Mouse (Mus musculus): Measurements from ENCODE around the gene Kif21b. TPM values are rescaled to one million over a fixed set of nuclear protein-coding genes. Genes with fewer than 3 reads are reported as not detected.
A peak's percentile ranks its signal among the peaks of the same experiment; 100 is the strongest.

The Kif21b gene
- total and polyA plus RNA-seq, 2 experiments from 2014 or later, result 26.8 to 144 TPM

- no peak overlapping the region for H3K9ac ChIP-seq (replicated peaks; ENCODE audit: low read length)
- H3K36me3 ChIP-seq (ENCODE audit: insufficient read depth, low read length), result peaks cover 93% of the 10 kb centered on the region
- TF ChIP-seq CTCF (IDR thresholded peaks at IDR 0.05; ENCODE audit: low read depth), result no peak
- no peak overlapping the region for H3K4me2 ChIP-seq (ENCODE audit: low read depth, low read length)
- H3K27ac ChIP-seq, result no peak overlapping the region
- DNase-seq (ENCODE audit: low spot score) (no peak), ATAC-seq (no peak)
- no peaks in the 10 kb centered on the region for H3K4me1 ChIP-seq (ENCODE audit: insufficient read depth, low read length)
- H3K9me3 ChIP-seq (ENCODE audit: low read length), result no peaks in the 10 kb centered on the region
- 73% methylated on average over 9 of the region's 9 CpGs for WGBS
- no peaks in the 10 kb centered on the region for H3K27me3 ChIP-seq (ENCODE audit: insufficient read depth, low read length)
- no peak overlapping the region for H3K4me3 ChIP-seq (ENCODE audit: low read length)
Observed at GRCm38 (mm10) chr1:136149702-136150101, 18.5 kb downstream of the Kif21b start.

- DNase-seq (ENCODE audit: low spot score) (no peak), ATAC-seq (no peak)
- H3K4me1 ChIP-seq (ENCODE audit: insufficient read depth, low read length), result no peaks in the 10 kb centered on the region
- H3K9me3 ChIP-seq (ENCODE audit: low read length), result no peaks in the 10 kb centered on the region
- H3K36me3 ChIP-seq (ENCODE audit: insufficient read depth, low read length), result peaks cover 84% of the 10 kb centered on the region
- 85% methylated on average over 8 of the region's 8 CpGs for WGBS
- no peak overlapping the region for H3K4me3 ChIP-seq (ENCODE audit: low read length)
- H3K4me2 ChIP-seq (ENCODE audit: low read depth, low read length), result no peak overlapping the region
- H3K27ac ChIP-seq, result no peak overlapping the region
- H3K9ac ChIP-seq (replicated peaks; ENCODE audit: low read length), result no peak overlapping the region
- H3K27me3 ChIP-seq (ENCODE audit: insufficient read depth, low read length), result no peaks in the 10 kb centered on the region
- no peak for TF ChIP-seq CTCF (IDR thresholded peaks at IDR 0.05; ENCODE audit: low read depth)
Observed at GRCm38 (mm10) chr1:136151371-136151770, 20.2 kb downstream of the Kif21b start.

- no peak overlapping the region for H3K27ac ChIP-seq
- WGBS, result 95% methylated on average over 4 of the region's 4 CpGs
- ATAC-seq, result no peak
- peak; percentile 40 for TF ChIP-seq CTCF (IDR thresholded peaks at IDR 0.05; ENCODE audit: low read depth)
- no peaks in the 10 kb centered on the region for H3K9me3 ChIP-seq (ENCODE audit: low read length)
- no peak overlapping the region for H3K4me2 ChIP-seq (ENCODE audit: low read depth, low read length)
- H3K36me3 ChIP-seq (ENCODE audit: insufficient read depth, low read length), result peaks cover 84% of the 10 kb centered on the region
- no peaks in the 10 kb centered on the region for H3K27me3 ChIP-seq (ENCODE audit: insufficient read depth, low read length)
- H3K4me1 ChIP-seq (ENCODE audit: insufficient read depth, low read length), result no peaks in the 10 kb centered on the region
- H3K9ac ChIP-seq (replicated peaks; ENCODE audit: low read length), result no peak overlapping the region
- no peak overlapping the region for H3K4me3 ChIP-seq (ENCODE audit: low read length)
- DNase-seq (ENCODE audit: low spot score), result no peak
Observed at GRCm38 (mm10) chr1:136156304-136156703, 25.1 kb downstream of the Kif21b start.

GRCm38 (mm10) chr1:136156951-136157350, 25.8 kb downstream of the Kif21b start:
- no peaks in the 10 kb centered on the region for H3K4me1 ChIP-seq (ENCODE audit: insufficient read depth, low read length)
- no peak overlapping the region for H3K4me3 ChIP-seq (ENCODE audit: low read length)
- H3K9ac ChIP-seq (replicated peaks; ENCODE audit: low read length), result no peak overlapping the region
- 90% methylated on average over 4 of the region's 4 CpGs for WGBS
- H3K27me3 ChIP-seq (ENCODE audit: insufficient read depth, low read length), result no peaks in the 10 kb centered on the region
- DNase-seq (ENCODE audit: low spot score), result no peak
- TF ChIP-seq CTCF (IDR thresholded peaks at IDR 0.05; ENCODE audit: low read depth), result no peak
- no peak overlapping the region for H3K4me2 ChIP-seq (ENCODE audit: low read depth, low read length)
- ATAC-seq, result no peak
- no peaks in the 10 kb centered on the region for H3K9me3 ChIP-seq (ENCODE audit: low read length)
- H3K36me3 ChIP-seq (ENCODE audit: insufficient read depth, low read length), result peaks cover 84% of the 10 kb centered on the region
- no peak overlapping the region for H3K27ac ChIP-seq

GRCm38 (mm10) chr1:136159830-136160229, 28.6 kb downstream of the Kif21b start:
- H3K9ac ChIP-seq (replicated peaks; ENCODE audit: low read length), result no peak overlapping the region
- H3K27me3 ChIP-seq (ENCODE audit: insufficient read depth, low read length), result no peaks in the 10 kb centered on the region
- DNase-seq (ENCODE audit: low spot score) (peak; percentile 50), ATAC-seq (peak; percentile 57)
- no peaks in the 10 kb centered on the region for H3K9me3 ChIP-seq (ENCODE audit: low read length)
- H3K27ac ChIP-seq, result no peak overlapping the region
- no peak overlapping the region for H3K4me3 ChIP-seq (ENCODE audit: low read length)
- 43% methylated on average over 12 of the region's 12 CpGs for WGBS
- peaks cover 84% of the 10 kb centered on the region for H3K36me3 ChIP-seq (ENCODE audit: insufficient read depth, low read length)
- H3K4me2 ChIP-seq (ENCODE audit: low read depth, low read length), result no peak overlapping the region
- TF ChIP-seq CTCF (IDR thresholded peaks at IDR 0.05; ENCODE audit: low read depth), result peak; percentile 57
- no peaks in the 10 kb centered on the region for H3K4me1 ChIP-seq (ENCODE audit: insufficient read depth, low read length)

- no peak overlapping the region for H3K4me3 ChIP-seq (ENCODE audit: low read length)
- no peak for TF ChIP-seq CTCF (IDR thresholded peaks at IDR 0.05; ENCODE audit: low read depth)
- H3K9me3 ChIP-seq (ENCODE audit: low read length), result no peaks in the 10 kb centered on the region
- DNase-seq (ENCODE audit: low spot score), result no peak
- ATAC-seq, result no peak
- no peak overlapping the region for H3K9ac ChIP-seq (replicated peaks; ENCODE audit: low read length)
- 89% methylated on average over 12 of the region's 12 CpGs for WGBS
- H3K4me1 ChIP-seq (ENCODE audit: insufficient read depth, low read length), result no peaks in the 10 kb centered on the region
- H3K4me2 ChIP-seq (ENCODE audit: low read depth, low read length), result no peak overlapping the region
- H3K27ac ChIP-seq, result no peak overlapping the region
- no peaks in the 10 kb centered on the region for H3K27me3 ChIP-seq (ENCODE audit: insufficient read depth, low read length)
- peaks cover 88% of the 10 kb centered on the region for H3K36me3 ChIP-seq (ENCODE audit: insufficient read depth, low read length)
Observed at GRCm38 (mm10) chr1:136160297-136160696, 29.1 kb downstream of the Kif21b start.

- TF ChIP-seq CTCF (IDR thresholded peaks at IDR 0.05; ENCODE audit: low read depth), result no peak
- no peaks in the 10 kb centered on the region for H3K4me1 ChIP-seq (ENCODE audit: insufficient read depth, low read length)
- H3K4me3 ChIP-seq (ENCODE audit: low read length), result no peak overlapping the region
- H3K27me3 ChIP-seq (ENCODE audit: insufficient read depth, low read length), result no peaks in the 10 kb centered on the region
- 91% methylated on average over 6 of the region's 6 CpGs for WGBS
- no peak overlapping the region for H3K9ac ChIP-seq (replicated peaks; ENCODE audit: low read length)
- peaks cover 90% of the 10 kb centered on the region for H3K36me3 ChIP-seq (ENCODE audit: insufficient read depth, low read length)
- ATAC-seq (no peak), DNase-seq (ENCODE audit: low spot score) (no peak)
- H3K4me2 ChIP-seq (ENCODE audit: low read depth, low read length), result no peak overlapping the region
- H3K27ac ChIP-seq, result no peak overlapping the region
- no peaks in the 10 kb centered on the region for H3K9me3 ChIP-seq (ENCODE audit: low read length)
Observed at GRCm38 (mm10) chr1:136160930-136161329, 29.7 kb downstream of the Kif21b start.

All from hindbrain, postnatal 0 days (tissue).